Mouse (Mus musculus) c-Kit-positive CD71-negative TER-119-negative erythroid progenitor cells, embryonic 14.5 days (primary cell): ENCODE results near the gene Tspan1.

Experiments used
- DNase-seq: peaks from one replicate; pipeline ENCODE4 v3.0.0-alpha.2; 2013; ENCODE audit warnings: low read depth

Tspan1 gene

GRCm38 (mm10) chr4:116167404-116167803, at the start of gene Tspan1:
Tspan1 (minus strand) TSS chr4:116167601.
- no peak for DNase-seq

- DNase-seq: no peak
Observed at GRCm38 (mm10) chr4:116217046-116217445, 49.6 kb upstream of the Tspan1 start.

- DNase-seq: no peak
Observed at GRCm38 (mm10) chr4:116215895-116216605, 48.6 kb upstream of the Tspan1 start.

GRCm38 (mm10) chr4:116208891-116209290, 41.5 kb upstream of the Tspan1 start:
- no peak for DNase-seq

GRCm38 (mm10) chr4:116206531-116206930, 39.1 kb upstream of the Tspan1 start:
- no peak for DNase-seq

GRCm38 (mm10) chr4:116204422-116204821, 37.0 kb upstream of the Tspan1 start:
- DNase-seq: no peak

GRCm38 (mm10) chr4:116198422-116198821, 31.0 kb upstream of the Tspan1 start:
- no peak for DNase-seq

GRCm38 (mm10) chr4:116193583-116194383, 26.4 kb upstream of the Tspan1 start:
- DNase-seq: no peak

GRCm38 (mm10) chr4:116192286-116192835, 25.0 kb upstream of the Tspan1 start:
- DNase-seq: no peak

GRCm38 (mm10) chr4:116185083-116185482, 17.7 kb upstream of the Tspan1 start:
- DNase-seq: no peak

GRCm38 (mm10) chr4:116182745-116183144, 15.3 kb upstream of the Tspan1 start:
- no peak for DNase-seq

GRCm38 (mm10) chr4:116182079-116182478, 14.7 kb upstream of the Tspan1 start:
- DNase-seq: no peak

- no peak for DNase-seq
Observed at GRCm38 (mm10) chr4:116177140-116177539, 9.7 kb upstream of the Tspan1 start.

GRCm38 (mm10) chr4:116176543-116176988, 9.2 kb upstream of the Tspan1 start:
- no peak for DNase-seq

GRCm38 (mm10) chr4:116175711-116176542, 8.5 kb upstream of the Tspan1 start:
- DNase-seq: no peak

GRCm38 (mm10) chr4:116175136-116175535, 7.7 kb upstream of the Tspan1 start:
- DNase-seq: no peak

- no peak for DNase-seq
Observed at GRCm38 (mm10) chr4:116174466-116175116, 7.2 kb upstream of the Tspan1 start.

- DNase-seq: no peak
Observed at GRCm38 (mm10) chr4:116173752-116174151, 6.4 kb upstream of the Tspan1 start.

- no peak for DNase-seq
Observed at GRCm38 (mm10) chr4:116173072-116173471, 5.7 kb upstream of the Tspan1 start, which contains the start of the genes 1700042G07Rik and Gm49337. 1700042G07Rik (plus strand) TSS chr4:116173372. Gm49337 (plus strand) TSS chr4:116173384.

- DNase-seq: no peak
Observed at GRCm38 (mm10) chr4:116169353-116169672, 1.9 kb upstream of the Tspan1 start.

GRCm38 (mm10) chr4:116168617-116169352, 1.4 kb upstream of the Tspan1 start:
- DNase-seq: no peak
